Mouse (Mus musculus) embryonic facial prominence, embryonic 10.5 days (tissue): ENCODE measurements around the gene Cobl. TPM values are rescaled to one million over a fixed set of nuclear protein-coding genes. Genes with fewer than 3 reads are reported as not detected.

Experiments used
- DNase-seq: peaks from one replicate; pipeline ENCODE4 v3.0.0-alpha.2; 2017; ENCODE audit warnings: low spot score
- H3K27ac ChIP-seq: fragments of 300-500 bp; sonication (generic); replicated peaks from 2 replicates; pipeline ENCODE4 v1.5.1; 2016; ENCODE audit warnings: mild to moderate bottlenecking
- H3K27me3 ChIP-seq: fragments of 300-500 bp; sonication (generic); replicated peaks from 2 replicates; pipeline ENCODE4 v1.6.1; 2016; ENCODE audit warnings: low read depth, mild to moderate bottlenecking; ENCODE audit not compliant: poor library complexity, severe bottlenecking
- H3K36me3 ChIP-seq: fragments of 300-500 bp; sonication (generic); replicated peaks from 2 replicates; pipeline ENCODE4 v1.6.1; 2016; ENCODE audit warnings: mild to moderate bottlenecking, moderate library complexity
- H3K4me1 ChIP-seq: fragments of 300-500 bp; sonication (generic); 2 replicates; pipeline ENCODE4 v1.6.1; 2016
- H3K4me3 ChIP-seq: fragments of 300-500 bp; sonication (generic); 2 replicates; pipeline ENCODE4 v1.5.1; 2016; ENCODE audit warnings: mild to moderate bottlenecking, moderate library complexity
- H3K9me3 ChIP-seq: fragments of 300-500 bp; sonication (generic); 2 replicates; pipeline ENCODE4 v1.6.1; 2016; ENCODE audit warnings: mild to moderate bottlenecking
- WGBS: fragments of 180-500 bp; shearing (Covaris S2); methylation state at CpG from one replicate; pipeline ENCODE4 v1.1.7; 2016; 5-methylcytosine and 5-hydroxymethylcytosine counted together
- polyA plus RNA-seq: library from polyadenylated mRNA; unstranded; fragments of >200 nt; fragmentation: Nextera tagmentation; extraction: Ambion mirVana; gene quantifications from 2 replicates; pipeline ENCODE4 v1.2.1, GENCODE M21; 2016

Cobl gene
- polyA plus RNA-seq, 1 experiment from 2014 or later: 3.4 TPM

- peak; percentile 56 for DNase-seq
- H3K4me3 ChIP-seq: no peak overlapping the region
- no peaks in the 10 kb centered on the region for H3K4me1 ChIP-seq
- H3K27me3 ChIP-seq: 0 out of 2 replicates have a peak, but pooled peaks cover 3% of the 10 kb centered on the region
- H3K9me3 ChIP-seq: no peaks in the 10 kb centered on the region
- WGBS: 22% methylated on average over 2 of the region's 2 CpGs
- H3K36me3 ChIP-seq: no peaks in the 10 kb centered on the region
- H3K27ac ChIP-seq: no peak overlapping the region
Observed at GRCm38 (mm10) chr11:12359336-12360000, 105.3 kb downstream of the Cobl start.

GRCm38 (mm10) chr11:12358602-12359001 is 106.2 kb downstream of the Cobl start:
- H3K9me3 ChIP-seq: no peaks in the 10 kb centered on the region
- no peaks in the 10 kb centered on the region for H3K36me3 ChIP-seq
- no peak for DNase-seq
- no peaks in the 10 kb centered on the region for H3K4me1 ChIP-seq
- 81% methylated on average over 4 of the region's 4 CpGs for WGBS
- no peak overlapping the region for H3K4me3 ChIP-seq
- 0 out of 2 replicates have a peak, but pooled peaks cover 3% of the 10 kb centered on the region for H3K27me3 ChIP-seq
- no peak overlapping the region for H3K27ac ChIP-seq

- DNase-seq: no peak
- WGBS: 88% methylated on average over 3 of the region's 3 CpGs
- H3K4me1 ChIP-seq: peaks cover 8% of the 10 kb centered on the region
- H3K36me3 ChIP-seq: no peaks in the 10 kb centered on the region
- no peak overlapping the region for H3K27ac ChIP-seq
- no peaks in the 10 kb centered on the region for H3K9me3 ChIP-seq
- 0 out of 2 replicates have a peak, but pooled peaks cover 3% of the 10 kb centered on the region for H3K27me3 ChIP-seq
- no peak overlapping the region for H3K4me3 ChIP-seq
Observed at GRCm38 (mm10) chr11:12355681-12356080, 109.1 kb downstream of the Cobl start.

DNA sequence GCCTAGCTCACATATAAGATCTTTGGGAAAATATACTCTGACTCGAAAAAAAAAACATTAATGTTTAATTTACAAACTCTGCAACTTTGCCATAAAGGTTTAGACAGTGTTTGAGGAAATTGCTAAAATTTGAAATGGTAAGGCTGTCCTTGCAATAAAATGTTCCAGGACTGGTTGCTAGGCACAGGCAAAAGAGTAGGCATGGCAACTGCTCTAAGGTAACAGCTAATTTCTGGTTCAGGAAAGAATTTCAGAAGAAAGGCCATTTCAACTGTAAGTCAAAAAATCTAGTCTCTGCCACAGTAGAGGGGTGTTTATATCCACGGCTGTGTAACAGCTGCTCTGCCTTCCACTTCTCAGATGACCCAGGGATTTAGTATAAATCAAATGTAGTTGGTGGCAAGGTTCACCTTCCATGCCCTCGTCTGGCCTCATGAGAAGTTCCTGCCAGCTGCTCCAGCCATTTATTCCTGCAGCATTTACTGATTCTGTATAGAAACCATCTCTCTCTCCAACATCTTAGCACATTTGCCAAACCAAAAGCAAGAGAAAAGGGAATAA is 113.7 kb downstream of the Cobl start:
- no peaks in the 10 kb centered on the region for H3K36me3 ChIP-seq
- H3K9me3 ChIP-seq: no peaks in the 10 kb centered on the region
- 60% methylated on average over 3 of the region's 3 CpGs for WGBS
- no peak for DNase-seq
- no peaks in the 10 kb centered on the region for H3K27me3 ChIP-seq
- H3K4me1 ChIP-seq: peaks cover 8% of the 10 kb centered on the region
- no peak overlapping the region for H3K27ac ChIP-seq
- H3K4me3 ChIP-seq: no peak overlapping the region

GRCm38 (mm10) chr11:12350086-12350485 is 114.7 kb downstream of the Cobl start:
- Histone ChIP-seq H3K27ac (no peak overlapping the region), H3K4me3 (no peak overlapping the region), H3K36me3 (no peaks in the 10 kb centered on the region), H3K9me3 (no peaks in the 10 kb centered on the region), H3K4me1 (peaks cover 8% of the 10 kb centered on the region), H3K27me3 (no peaks in the 10 kb centered on the region)
- WGBS: 78% methylated on average over 1 of the region's 1 CpGs
- no peak for DNase-seq

- WGBS: 79% methylated on average over 2 of the region's 2 CpGs
- no peak for DNase-seq
- Histone ChIP-seq H3K4me3 (no peak overlapping the region), H3K9me3 (no peaks in the 10 kb centered on the region), H3K27me3 (no peaks in the 10 kb centered on the region), H3K36me3 (no peaks in the 10 kb centered on the region), H3K27ac (no peak overlapping the region), H3K4me1 (peaks cover 6% of the 10 kb centered on the region)
Observed at GRCm38 (mm10) chr11:12346486-12346885, 118.3 kb downstream of the Cobl start.

DNA sequence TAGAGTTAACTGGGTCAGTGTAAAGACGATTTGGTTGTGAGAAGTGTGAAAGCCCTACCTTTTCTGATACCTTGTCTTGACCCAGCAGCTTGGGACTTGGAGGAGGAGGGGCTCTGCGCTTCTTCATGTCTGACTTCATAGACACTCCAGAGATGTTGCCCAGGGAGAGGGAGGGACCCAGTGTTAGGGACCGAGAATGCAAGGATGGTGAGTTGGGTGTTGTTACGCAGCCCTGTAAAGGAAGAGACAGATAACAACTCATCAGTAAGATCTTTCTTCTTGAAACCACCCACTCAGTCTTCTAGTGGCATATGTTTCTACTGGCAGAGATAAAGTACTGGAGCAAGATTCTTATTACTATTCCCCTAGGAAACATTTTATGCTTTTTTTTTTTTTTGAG is 121.1 kb downstream of the Cobl start:
- no peaks in the 10 kb centered on the region for H3K9me3 ChIP-seq
- 86% methylated on average over 4 of the region's 4 CpGs for WGBS
- H3K27ac ChIP-seq: no peak overlapping the region
- no peak for DNase-seq
- H3K36me3 ChIP-seq: no peaks in the 10 kb centered on the region
- no peaks in the 10 kb centered on the region for H3K4me1 ChIP-seq
- no peaks in the 10 kb centered on the region for H3K27me3 ChIP-seq
- H3K4me3 ChIP-seq: no peak overlapping the region

GRCm38 (mm10) chr11:12340697-12341096 is 124.1 kb downstream of the Cobl start:
- Histone ChIP-seq H3K27ac (no peak overlapping the region), H3K4me1 (no peaks in the 10 kb centered on the region), H3K27me3 (no peaks in the 10 kb centered on the region), H3K36me3 (no peaks in the 10 kb centered on the region), H3K9me3 (no peaks in the 10 kb centered on the region), H3K4me3 (no peak overlapping the region)
- no peak for DNase-seq

DNA sequence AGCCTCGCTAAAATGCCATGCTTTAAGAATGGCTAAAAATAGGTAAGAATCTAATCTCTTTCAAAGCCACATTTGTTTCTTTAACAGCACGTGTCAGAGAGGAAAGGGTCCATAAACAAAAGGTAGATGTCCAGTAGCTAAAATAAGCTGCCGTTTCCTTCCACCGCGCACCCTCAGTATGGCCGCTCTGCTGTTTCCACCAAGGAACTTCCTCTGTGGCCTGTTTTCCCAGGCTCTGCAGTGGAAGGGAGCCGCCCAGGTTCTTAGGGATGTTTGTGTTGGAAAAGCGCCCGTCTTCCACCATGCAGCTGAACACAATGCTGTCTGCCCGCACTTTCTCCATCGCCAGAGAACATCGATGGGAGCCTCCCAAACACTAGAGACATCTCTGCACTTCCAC is 128.6 kb downstream of the Cobl start:
- Histone ChIP-seq H3K27me3 (no peaks in the 10 kb centered on the region), H3K4me1 (no peaks in the 10 kb centered on the region), H3K4me3 (no peak overlapping the region), H3K9me3 (no peaks in the 10 kb centered on the region), H3K27ac (no peak overlapping the region), H3K36me3 (no peaks in the 10 kb centered on the region)
- WGBS: 82% methylated on average over 12 of the region's 12 CpGs
- DNase-seq: no peak

DNA sequence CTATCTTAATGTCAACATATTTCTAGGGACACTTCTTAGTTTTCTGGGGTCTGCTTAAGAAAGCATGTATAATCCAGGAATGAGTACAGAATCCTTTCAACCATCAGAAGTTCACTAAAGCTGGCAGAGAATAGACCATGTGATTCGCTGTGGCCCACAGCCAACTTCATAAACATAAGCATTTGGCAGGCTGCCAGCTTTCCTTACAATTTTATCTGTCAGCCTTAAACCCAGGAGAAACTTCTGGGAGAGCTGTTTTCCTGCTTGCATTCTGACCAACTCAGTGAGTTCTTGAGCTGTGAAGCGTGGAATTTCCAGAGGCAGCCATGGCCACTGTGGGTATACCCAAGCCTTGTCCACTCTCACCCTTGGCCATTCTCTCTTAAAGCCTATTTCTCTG is 132.8 kb downstream of the Cobl start:
- H3K9me3 ChIP-seq: no peaks in the 10 kb centered on the region
- H3K4me3 ChIP-seq: no peak overlapping the region
- H3K27ac ChIP-seq: no peak overlapping the region
- no peaks in the 10 kb centered on the region for H3K27me3 ChIP-seq
- no peaks in the 10 kb centered on the region for H3K36me3 ChIP-seq
- H3K4me1 ChIP-seq: no peaks in the 10 kb centered on the region
- DNase-seq: no peak
- 86% methylated on average over 2 of the region's 2 CpGs for WGBS

- no peak overlapping the region for H3K4me3 ChIP-seq
- H3K4me1 ChIP-seq: no peaks in the 10 kb centered on the region
- H3K36me3 ChIP-seq: no peaks in the 10 kb centered on the region
- H3K27me3 ChIP-seq: no peaks in the 10 kb centered on the region
- no peak for DNase-seq
- no peaks in the 10 kb centered on the region for H3K9me3 ChIP-seq
- no peak overlapping the region for H3K27ac ChIP-seq
- 64% methylated on average over 1 of the region's 1 CpGs for WGBS
Observed at GRCm38 (mm10) chr11:12321445-12321844, 143.3 kb downstream of the Cobl start.

DNA sequence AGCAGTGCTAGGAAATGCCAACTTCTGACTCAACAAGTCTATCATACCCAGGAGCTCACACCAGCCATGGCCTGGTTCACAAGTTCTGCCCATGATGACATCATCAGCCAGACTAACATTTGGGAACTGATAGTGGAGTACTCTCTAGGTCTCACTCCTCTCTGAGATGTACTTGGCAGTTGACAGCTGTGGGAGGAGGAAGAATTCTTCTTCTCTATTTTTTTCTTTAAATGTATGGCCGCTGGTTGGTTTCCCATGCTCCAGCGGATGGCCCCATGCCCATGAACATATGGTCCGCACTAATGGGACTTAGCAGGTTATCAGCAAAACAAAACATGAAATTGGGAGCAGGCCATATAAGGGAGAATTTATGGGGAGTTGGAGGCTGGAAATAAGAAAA is 145.4 kb downstream of the Cobl start:
- Histone ChIP-seq H3K4me3 (no peak overlapping the region), H3K4me1 (no peaks in the 10 kb centered on the region), H3K9me3 (no peaks in the 10 kb centered on the region), H3K27ac (no peak overlapping the region), H3K36me3 (no peaks in the 10 kb centered on the region), H3K27me3 (no peaks in the 10 kb centered on the region)
- no peak for DNase-seq
- 92% methylated on average over 3 of the region's 3 CpGs for WGBS

GRCm38 (mm10) chr11:12315670-12316069 is 149.1 kb downstream of the Cobl start:
- Histone ChIP-seq H3K27ac (no peak overlapping the region), H3K27me3 (no peaks in the 10 kb centered on the region), H3K36me3 (no peaks in the 10 kb centered on the region), H3K4me3 (no peak overlapping the region), H3K4me1 (no peaks in the 10 kb centered on the region), H3K9me3 (no peaks in the 10 kb centered on the region)
- 84% methylated on average over 3 of the region's 3 CpGs for WGBS
- no peak for DNase-seq
